Mouse (Mus musculus): Measurements from ENCODE around the gene Prpf18.

Prpf18 gene

DNA sequence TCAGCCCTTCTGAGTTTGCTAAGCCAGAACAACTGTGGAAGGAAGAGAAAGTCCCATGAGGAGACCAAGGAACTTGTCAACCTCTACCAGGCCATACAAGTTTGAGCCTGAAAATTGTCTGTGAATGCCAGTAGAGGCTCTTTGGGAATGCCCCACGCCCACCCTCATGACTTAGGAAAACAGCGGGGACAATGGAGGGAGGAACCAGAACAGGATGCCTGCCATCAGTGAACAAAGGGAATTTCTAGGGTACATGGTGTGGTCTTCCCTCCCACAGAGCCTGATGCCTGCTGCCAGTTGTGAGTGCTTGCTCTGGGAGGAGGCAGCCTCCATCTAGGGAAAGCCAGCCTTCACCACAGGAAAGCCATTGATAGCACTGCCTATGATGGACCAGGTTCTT lies 76.8 kb downstream of the Prpf18 start:
- DNase-seq (ENCODE audit: low spot score in 2 of 2) = no peak

DNA sequence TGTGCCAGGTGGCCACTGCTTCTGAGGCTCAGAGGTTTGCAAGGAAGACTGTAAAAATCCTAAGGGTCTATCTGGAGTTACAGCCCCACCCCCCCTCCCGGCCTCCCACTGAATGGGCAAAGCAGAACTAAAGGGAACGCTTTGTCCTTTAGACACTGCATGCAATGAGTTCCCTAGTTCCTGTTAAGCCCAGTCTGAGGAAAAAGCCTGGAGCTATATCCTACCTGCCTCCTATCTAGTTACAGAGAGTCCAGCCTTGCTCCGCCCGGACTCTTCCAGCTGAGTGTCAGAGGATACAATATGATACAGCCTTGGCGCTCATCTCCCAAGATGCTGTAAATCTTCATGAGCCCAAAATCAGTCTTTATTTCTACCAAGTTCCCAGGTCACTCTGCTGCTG lies 77.7 kb downstream of the Prpf18 start:
- no peak for DNase-seq (ENCODE audit: low spot score in 2 of 2)

DNA sequence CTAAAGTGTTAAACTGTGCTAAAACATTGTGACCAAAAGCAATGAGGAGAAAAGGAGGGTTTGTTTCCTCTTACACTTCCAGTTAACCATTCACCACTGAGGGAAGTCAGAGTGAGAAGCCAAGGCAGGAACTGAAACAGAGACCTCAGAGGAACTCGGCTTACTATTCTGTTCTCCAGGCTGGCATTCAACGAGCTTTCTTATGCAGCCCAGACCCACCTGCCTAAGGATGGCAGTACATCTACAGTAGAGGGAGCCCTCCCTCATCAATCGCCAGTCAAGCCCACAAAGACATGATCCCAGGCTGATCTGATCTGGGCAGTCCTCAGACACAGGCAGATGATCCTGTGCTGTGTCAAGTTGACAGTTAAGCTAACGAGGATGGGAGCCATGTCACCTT lies 78.5 kb downstream of the Prpf18 start:
- DNase-seq (ENCODE audit: low spot score in 2 of 2) = no peak

DNA sequence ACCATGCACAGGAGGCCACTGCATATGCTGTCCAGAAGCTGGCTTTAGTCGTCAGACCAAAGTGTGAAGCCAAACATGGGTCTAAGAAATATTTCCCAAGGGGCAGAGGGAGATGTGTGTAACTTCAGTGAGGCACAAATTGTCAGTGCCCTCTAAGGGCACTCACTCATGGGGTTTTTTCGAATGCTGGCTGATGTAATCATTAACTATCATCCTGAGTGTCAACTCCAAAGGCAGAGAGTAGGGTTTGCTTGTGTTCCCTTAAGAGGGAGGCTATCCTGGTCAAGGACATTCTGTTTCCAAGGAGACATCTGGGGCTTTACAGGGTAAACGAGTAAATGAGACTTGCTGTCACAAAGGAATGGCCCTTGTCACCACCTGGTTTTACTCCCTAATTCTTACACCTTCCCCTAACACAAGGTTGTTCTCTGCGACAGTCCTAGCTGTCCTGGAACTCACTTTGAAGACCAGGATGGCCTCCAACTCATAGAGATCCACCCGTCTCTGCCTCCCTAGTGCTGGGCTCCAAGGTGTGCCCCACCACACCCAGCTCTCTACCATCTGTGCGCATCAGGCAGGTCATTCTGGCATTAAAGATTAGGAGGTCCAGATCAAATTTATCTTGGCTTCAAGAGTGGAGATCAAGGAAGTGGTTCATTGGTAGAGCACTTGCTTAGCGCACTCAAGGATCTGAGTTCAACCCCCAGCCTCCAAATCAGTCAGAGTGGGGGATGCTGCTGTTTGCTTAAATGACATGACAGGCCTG lies 79.2 kb downstream of the Prpf18 start:
- DNase-seq (ENCODE audit: low spot score in 2 of 2) = no peak
